Mouse (Mus musculus) stomach, postnatal 0 days (tissue): ENCODE data around the gene Thoc5.

ENCODE experiments used
- CTCF ChIP-seq: IDR thresholded peaks from 2 replicates; pipeline ENCODE4 v1.5.1; 2016; ENCODE audit warnings: antibody characterized with exemption, low read depth, mild to moderate bottlenecking, moderate library complexity
- EP300 ChIP-seq: optimal IDR thresholded peaks from 2 replicates; pipeline ENCODE3; 2016; ENCODE audit warnings: antibody characterized with exemption

- TF ChIP-seq CTCF, result no peak
- no peak for TF ChIP-seq EP300
These were observed 58.8 kb downstream of the Thoc5 start for GRCm38 (mm10) chr11:4953918-4954317.
